Mouse (Mus musculus): ENCODE measurements around the gene Rabl6. TPM values are rescaled to one million over a fixed set of nuclear protein-coding genes. Genes with fewer than 3 reads are reported as not detected.
A peak's percentile ranks its signal among the peaks of the same experiment; 100 is the strongest.
"Not testable (repeated sequence)": the region's sequence is repeated elsewhere in the genome, so short reads cannot be mapped to it uniquely, and the experiment has no call there.

The Rabl6 gene
- polyA plus RNA-seq, 1 experiment from 2014 or later = 78.3 TPM

DNA sequence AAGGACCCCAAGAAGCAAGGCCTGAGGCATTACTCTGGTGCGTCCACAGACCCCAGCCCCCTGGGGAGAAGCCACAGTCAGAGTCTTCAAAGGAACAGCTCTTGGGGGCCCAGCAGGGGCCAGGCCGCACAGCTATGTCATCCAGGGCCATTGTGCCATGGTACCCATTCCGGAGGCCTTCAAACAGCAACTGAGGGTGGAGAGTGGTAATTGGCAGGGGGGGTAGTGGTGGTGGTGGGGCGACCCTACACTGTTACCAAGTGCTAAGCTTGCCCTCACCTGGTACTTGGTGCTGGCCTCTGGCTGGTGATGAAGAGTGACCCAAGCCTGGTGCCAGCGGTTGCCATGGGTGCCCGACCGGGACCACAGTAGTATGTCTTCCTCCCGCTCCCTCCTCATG, 42.6 kb downstream of the Rabl6 start:
- WGBS = 87% methylated on average over 8 of the region's 8 CpGs
- Histone ChIP-seq H3K4me3 (no peak overlapping the region), H3K27ac (no peak overlapping the region), H3K4me1 (no peaks in the 10 kb centered on the region), H3K9me3 (no peaks in the 10 kb centered on the region), H3K36me3 (replicated peaks) (peaks cover 100% of the 10 kb centered on the region), H3K27me3 (ENCODE audit: poor library complexity, severe bottlenecking) (no peaks in the 10 kb centered on the region)
- DNase-seq (ENCODE audit: extremely low spot score, low spot score) = no peak

- WGBS = 95% methylated on average over 9 of the region's 9 CpGs
- Histone ChIP-seq H3K36me3 (replicated peaks) (peaks cover 72% of the 10 kb centered on the region), H3K9me3 (no peaks in the 10 kb centered on the region)
These were observed 46.4 kb downstream of the Rabl6 start for GRCm38 (mm10) chr2:25561946-25562345.

GRCm38 (mm10) chr2:25560551-25560950, 47.8 kb downstream of the Rabl6 start:
- Histone ChIP-seq H3K27me3 (ENCODE audit: poor library complexity, severe bottlenecking) (no peaks in the 10 kb centered on the region), H3K4me1 (peaks cover 25% of the 10 kb centered on the region), H3K4me3 (no peak overlapping the region), H3K36me3 (replicated peaks) (peaks cover 58% of the 10 kb centered on the region), H3K27ac (no peak overlapping the region), H3K9me3 (no peaks in the 10 kb centered on the region)
- WGBS = 93% methylated on average over 8 of the region's 8 CpGs
- no peak for DNase-seq (ENCODE audit: extremely low spot score, low spot score)

More at GRCm38 (mm10) chr2:25561946-25562345, 46.4 kb downstream of the Rabl6 start:
- no peak for DNase-seq (ENCODE audit: extremely low spot score, low spot score)
- Histone ChIP-seq H3K27ac (no peak overlapping the region), H3K27me3 (ENCODE audit: poor library complexity, severe bottlenecking) (no peaks in the 10 kb centered on the region), H3K4me1 (peaks cover 20% of the 10 kb centered on the region), H3K4me3 (no peak overlapping the region)

GRCm38 (mm10) chr2:25558774-25559173, 49.5 kb downstream of the Rabl6 start:
- Histone ChIP-seq H3K4me3 (peak overlapping the region; percentile 98), H3K4me1 (peaks cover 25% of the 10 kb centered on the region), H3K27ac (no peak overlapping the region), H3K36me3 (replicated peaks) (peaks cover 40% of the 10 kb centered on the region), H3K9me3 (no peaks in the 10 kb centered on the region), H3K27me3 (ENCODE audit: poor library complexity, severe bottlenecking) (no peaks in the 10 kb centered on the region)
- DNase-seq (ENCODE audit: extremely low spot score, low spot score) = no peak
- WGBS = 88% methylated on average over 6 of the region's 6 CpGs

- DNase-seq (ENCODE audit: extremely low spot score, low spot score) = no peak
- H3K27me3 ChIP-seq (ENCODE audit: poor library complexity, severe bottlenecking) = no peaks in the 10 kb centered on the region
- H3K9me3 ChIP-seq = no peaks in the 10 kb centered on the region
- peak overlapping the region; percentile 98 for H3K4me3 ChIP-seq
- H3K27ac ChIP-seq = peak overlapping the region; percentile 92
- H3K4me1 ChIP-seq = peaks cover 25% of the 10 kb centered on the region
- WGBS = under 1% methylated on average over 24 of the region's 24 CpGs
- H3K36me3 ChIP-seq (replicated peaks) = peaks cover 32% of the 10 kb centered on the region
These were observed 50.4 kb downstream of the Rabl6 start for GRCm38 (mm10) chr2:25557964-25558360.

DNA sequence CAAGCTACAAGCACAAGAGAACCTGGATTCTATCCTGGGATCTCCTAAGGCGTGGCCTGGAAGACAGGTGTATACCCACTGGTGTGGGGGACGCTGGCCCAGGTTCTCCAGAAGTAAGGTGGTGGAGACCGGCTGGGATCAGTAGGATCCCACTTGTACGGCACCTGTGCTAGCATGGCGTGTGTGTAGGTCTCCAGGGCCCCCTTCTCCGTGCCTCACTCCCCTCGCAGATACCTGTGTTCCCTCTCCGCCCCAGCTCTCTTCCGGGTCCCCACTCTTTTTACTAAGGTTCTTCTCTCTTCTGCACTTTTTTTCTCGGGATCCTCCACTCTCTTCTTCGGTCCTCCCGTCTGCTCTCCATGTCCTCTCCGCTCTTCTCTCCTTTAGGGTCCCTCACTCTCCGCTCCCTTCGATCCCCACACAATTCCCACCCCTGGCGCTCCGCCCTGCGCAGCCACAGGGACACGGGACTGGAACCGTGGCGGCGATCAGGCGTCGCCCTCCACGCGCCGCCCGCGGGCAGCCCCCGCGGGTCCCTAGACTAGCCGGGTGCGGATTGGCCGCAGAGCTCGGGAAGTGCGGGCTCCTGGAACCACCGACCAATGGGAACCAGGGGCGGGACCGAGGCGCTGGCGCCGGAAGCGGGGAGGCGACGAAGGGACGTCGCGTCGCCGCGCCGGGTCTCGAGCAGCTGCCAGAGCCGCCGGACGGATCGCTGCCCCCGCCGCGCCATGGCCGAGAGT, 50.9 kb downstream of the Rabl6 start, which contains the start of gene Edf1:
TSS of gene Edf1 (plus strand) at position 627 of the 743 bp plus-strand sequence.
- peak within 1 kb of the TSS; percentile 98 for H3K4me3 ChIP-seq
- H3K36me3 ChIP-seq (replicated peaks) = peaks cover 27% of the 10 kb centered on the region
- H3K9me3 ChIP-seq = no peaks in the 10 kb centered on the region
- H3K27ac ChIP-seq = peak within 1 kb of the TSS; percentile 92
- DNase-seq (ENCODE audit: extremely low spot score, low spot score) = peak; percentile 92
- H3K4me1 ChIP-seq = peaks cover 25% of the 10 kb centered on the region
- H3K27me3 ChIP-seq (ENCODE audit: poor library complexity, severe bottlenecking) = no peaks in the 10 kb centered on the region
- 1% methylated on average over 61 of the region's 61 CpGs for WGBS

GRCm38 (mm10) chr2:25556296-25556695, 52.0 kb downstream of the Rabl6 start:
- Histone ChIP-seq H3K36me3 (replicated peaks) (peaks cover 16% of the 10 kb centered on the region), H3K4me1 (peaks cover 25% of the 10 kb centered on the region), H3K4me3 (no peak overlapping the region), H3K27me3 (ENCODE audit: poor library complexity, severe bottlenecking) (no peaks in the 10 kb centered on the region), H3K9me3 (no peaks in the 10 kb centered on the region), H3K27ac (no peak overlapping the region)
- DNase-seq (ENCODE audit: extremely low spot score, low spot score) = no peak
- 68% methylated on average over 1 of the region's 1 CpGs for WGBS

DNA sequence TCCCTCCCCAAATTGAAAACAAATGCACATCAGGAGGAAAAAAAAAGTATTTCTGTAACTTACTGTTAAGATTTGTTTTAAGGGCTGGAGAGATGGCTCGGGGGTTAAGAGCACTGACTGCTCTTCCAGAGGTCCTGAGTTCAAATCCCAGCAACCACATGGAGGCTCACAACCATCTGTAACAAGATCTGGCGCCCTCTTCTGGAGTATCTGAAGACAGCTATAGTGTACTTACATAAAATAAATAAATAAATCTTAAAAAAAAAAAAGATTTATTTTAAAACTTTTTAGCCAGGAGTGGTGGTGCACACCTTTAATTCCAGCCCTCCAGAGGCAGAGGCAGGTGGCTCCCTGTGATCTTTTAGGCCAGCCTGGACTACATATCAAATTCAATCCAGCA, 52.8 kb downstream of the Rabl6 start:
- not testable (repeated sequence) for H3K36me3 ChIP-seq (replicated peaks); DNase-seq (ENCODE audit: extremely low spot score, low spot score); H3K27me3 ChIP-seq (ENCODE audit: poor library complexity, severe bottlenecking); H3K4me3 ChIP-seq; H3K27ac ChIP-seq; H3K9me3 ChIP-seq
- H3K4me1 ChIP-seq = peaks cover 25% of the 10 kb centered on the region
- WGBS = 46% methylated on average over 2 of the region's 2 CpGs

DNA sequence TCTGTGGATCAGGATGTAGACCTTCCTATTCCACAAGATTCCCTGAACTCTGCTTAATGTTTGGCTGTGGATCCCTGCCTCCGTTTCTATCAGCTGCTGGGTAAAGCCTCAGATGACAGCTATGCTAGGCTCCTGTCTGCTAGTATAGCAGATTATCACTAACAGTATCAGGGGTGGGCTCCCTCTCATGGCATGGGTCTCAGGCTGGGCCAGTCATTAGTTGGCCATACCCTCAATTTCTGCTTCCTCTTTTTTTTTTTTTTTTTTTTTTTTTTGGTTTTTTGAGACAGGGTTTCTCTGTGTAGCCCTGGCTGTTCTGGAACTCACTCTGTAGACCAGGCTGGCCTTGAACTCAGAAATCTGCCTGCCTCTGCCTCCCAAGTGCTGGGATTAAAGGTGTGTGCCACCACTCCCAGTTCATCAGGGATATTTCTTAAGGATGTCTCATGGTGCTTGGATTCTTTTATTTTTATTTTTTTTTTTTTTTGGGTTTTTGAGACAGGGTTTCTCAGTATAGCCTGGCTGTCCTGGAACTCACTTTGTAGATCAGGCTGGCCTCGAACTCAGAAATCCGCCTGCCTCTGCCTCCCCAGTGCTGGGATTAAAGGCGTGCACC, 55.0 kb downstream of the Rabl6 start:
- not testable (repeated sequence) for H3K9me3 ChIP-seq; H3K27me3 ChIP-seq (ENCODE audit: poor library complexity, severe bottlenecking); DNase-seq (ENCODE audit: extremely low spot score, low spot score); H3K36me3 ChIP-seq (replicated peaks); H3K27ac ChIP-seq; H3K4me3 ChIP-seq
- H3K4me1 ChIP-seq = peaks cover 14% of the 10 kb centered on the region
- WGBS = 82% methylated on average over 4 of the region's 4 CpGs

DNA sequence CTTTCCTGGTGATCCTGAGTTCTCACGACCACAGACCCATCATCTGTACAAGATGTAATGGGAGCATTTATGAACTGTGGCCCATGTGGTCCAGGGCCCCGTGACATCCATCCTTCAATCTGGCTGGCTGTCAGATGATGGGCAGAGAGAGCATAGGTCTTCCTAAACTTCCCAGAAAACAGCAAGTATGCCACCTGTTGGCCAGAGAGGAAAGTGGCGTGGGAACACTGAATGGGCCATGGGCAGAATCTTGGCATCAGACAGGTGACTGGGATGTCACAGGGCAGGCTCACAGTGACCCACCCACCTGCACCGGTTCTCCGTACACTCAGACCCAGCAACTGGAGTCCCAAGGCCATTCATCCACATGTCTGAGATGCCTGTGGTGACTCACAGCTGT, 57.1 kb downstream of the Rabl6 start:
- DNase-seq (ENCODE audit: extremely low spot score, low spot score) = no peak

DNA sequence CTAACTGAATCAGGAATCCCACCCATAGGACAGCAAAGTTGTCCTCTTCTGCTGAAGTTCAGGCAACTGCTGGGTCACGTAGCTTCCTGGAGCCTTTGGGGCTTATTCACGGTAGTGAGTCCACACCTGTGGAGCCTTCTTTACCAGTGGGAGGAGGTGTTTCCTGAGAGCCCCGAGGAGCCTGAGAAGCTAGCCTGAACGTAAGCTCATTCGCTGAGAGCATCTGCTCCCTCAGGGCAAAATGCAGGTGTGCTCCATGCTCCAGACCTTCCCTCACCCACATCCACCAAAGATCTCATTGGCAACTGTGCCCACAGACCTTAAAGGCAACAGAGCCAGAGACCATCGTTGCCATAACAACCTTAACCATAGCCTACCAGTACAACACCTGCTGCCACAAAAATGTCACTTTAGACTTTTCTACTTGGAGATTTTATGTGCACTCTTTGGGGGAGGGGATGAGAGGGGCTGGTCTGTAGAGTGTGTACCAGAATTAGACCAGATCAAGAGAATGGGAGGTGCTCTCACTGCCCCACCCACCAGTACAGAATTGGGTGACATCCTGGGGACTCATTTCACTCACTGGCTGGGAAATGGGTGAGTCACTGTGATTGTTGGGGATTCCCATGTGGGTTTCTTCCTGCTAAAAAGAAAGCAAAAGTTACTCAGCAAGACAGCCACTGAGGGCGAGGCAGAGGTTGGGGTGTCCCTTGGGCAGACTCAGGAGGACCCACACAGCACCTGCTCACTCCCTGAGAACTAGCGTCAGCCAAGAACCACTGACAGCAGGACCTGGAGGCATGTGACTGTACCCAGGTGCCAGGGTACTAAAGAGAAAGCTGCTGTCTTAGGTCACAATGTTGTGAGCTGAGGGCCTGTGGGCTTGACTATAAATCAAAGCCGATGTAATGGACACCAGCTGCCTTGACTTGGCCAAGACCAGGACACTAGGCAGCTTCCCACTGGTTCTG, 59.0 kb downstream of the Rabl6 start:
- H3K4me3 ChIP-seq = no peak overlapping the region
- H3K36me3 ChIP-seq (replicated peaks) = peaks cover 8% of the 10 kb centered on the region; the same call in 1 of the 2 replicates
- H3K9me3 ChIP-seq = no peaks in the 10 kb centered on the region
- H3K4me1 ChIP-seq = peaks cover 24% of the 10 kb centered on the region
- 78% methylated on average over 9 of the region's 9 CpGs for WGBS
- no peaks in the 10 kb centered on the region for H3K27me3 ChIP-seq (ENCODE audit: poor library complexity, severe bottlenecking)
- no peak overlapping the region for H3K27ac ChIP-seq
- DNase-seq (ENCODE audit: extremely low spot score, low spot score) = no peak

More for the DNA sequence above, 57.1 kb downstream of the Rabl6 start:
- Histone ChIP-seq H3K36me3 (replicated peaks) (no peaks in the 10 kb centered on the region), H3K27ac (no peak overlapping the region), H3K4me3 (no peak overlapping the region), H3K4me1 (peaks cover 10% of the 10 kb centered on the region), H3K27me3 (ENCODE audit: poor library complexity, severe bottlenecking) (no peaks in the 10 kb centered on the region), H3K9me3 (no peaks in the 10 kb centered on the region)
- 36% methylated on average over 5 of the region's 5 CpGs for WGBS

DNA sequence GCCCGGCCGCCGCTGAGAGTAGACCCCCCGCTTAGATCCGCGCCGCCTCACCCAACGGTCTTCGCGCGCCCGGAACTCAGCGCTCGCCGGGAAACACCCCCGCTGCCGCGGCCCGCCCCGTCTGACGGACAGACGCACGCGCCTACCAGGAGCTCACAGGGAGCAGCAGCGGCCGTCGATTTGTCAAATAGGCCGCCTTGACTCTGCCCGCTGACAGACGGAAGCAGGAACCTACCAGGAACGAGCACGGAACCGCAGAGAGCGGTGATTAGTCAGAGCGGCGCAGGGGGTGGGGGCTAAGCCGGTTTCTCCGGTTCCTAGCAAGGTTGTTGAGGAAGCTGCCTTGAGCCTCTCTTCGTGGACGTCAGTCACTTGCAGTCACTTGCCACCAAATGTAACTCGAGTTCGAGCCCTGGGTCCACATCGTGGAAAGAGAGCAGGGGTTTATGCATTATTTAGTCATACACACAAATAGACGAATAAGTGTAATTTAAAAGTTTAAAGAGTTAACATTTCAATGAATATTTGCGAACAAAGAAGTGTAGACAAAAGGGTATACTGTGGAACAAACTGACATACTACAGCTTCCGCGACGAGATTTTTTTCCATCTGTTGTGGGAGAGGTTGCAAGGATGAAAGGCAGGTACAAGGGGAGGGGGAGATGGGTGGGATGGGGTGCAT, 61.4 kb downstream of the Rabl6 start, which contains the start of gene Traf2:
TSS of gene Traf2 (minus strand) at position 130 of the 681 bp plus-strand sequence.
- Histone ChIP-seq H3K27me3 (ENCODE audit: poor library complexity, severe bottlenecking) (no peaks in the 10 kb centered on the region), H3K36me3 (replicated peaks) (peaks cover 11% of the 10 kb centered on the region; the same call in 1 of the 2 replicates), H3K27ac (peak within 1 kb of the TSS; percentile 94), H3K4me3 (peak within 1 kb of the TSS; percentile 85), H3K9me3 (no peaks in the 10 kb centered on the region), H3K4me1 (peaks cover 24% of the 10 kb centered on the region)
- DNase-seq (ENCODE audit: extremely low spot score, low spot score) = peak; percentile 98
- 5% methylated on average over 48 of the region's 48 CpGs for WGBS
